Mouse (Mus musculus) left cerebral cortex, postnatal 25 days (tissue): Measurements from ENCODE around the gene Pgam1. TPM values are rescaled to one million over a fixed set of nuclear protein-coding genes. Genes with fewer than 3 reads are reported as not detected.
"Not testable (repeated sequence)": the region's sequence is repeated elsewhere in the genome, so short reads cannot be mapped to it uniquely, and the experiment has no call there.

Source experiments
- DNase-seq, 2 experiments: peaks; one replicate each; pipeline ENCODE4 v3.0.0; 2022; ENCODE audit warnings: low spot score in 2 of 2, mixed read lengths in 1 of 2
- intact Hi-C: fragments of 180-260 bp; cut with DNase I; formaldehyde crosslinking; loops from one replicate; pipeline ENCODE4 v1.15.1; 2025
- total RNA-seq, 2 experiments: library from RNA; stranded (reverse); gene quantifications; 2 replicates each; pipeline ENCODE4 v1.2.3; 2021

The Pgam1 gene
- total RNA-seq, 2 experiments from 2014 or later, result 574 to 598 TPM

- peak in 1 of 2 experiments; percentile 14 for DNase-seq
These were observed 4.5 kb upstream of the Pgam1 start for GRCm38 (mm10) chr19:41907079-41907760.

DNA sequence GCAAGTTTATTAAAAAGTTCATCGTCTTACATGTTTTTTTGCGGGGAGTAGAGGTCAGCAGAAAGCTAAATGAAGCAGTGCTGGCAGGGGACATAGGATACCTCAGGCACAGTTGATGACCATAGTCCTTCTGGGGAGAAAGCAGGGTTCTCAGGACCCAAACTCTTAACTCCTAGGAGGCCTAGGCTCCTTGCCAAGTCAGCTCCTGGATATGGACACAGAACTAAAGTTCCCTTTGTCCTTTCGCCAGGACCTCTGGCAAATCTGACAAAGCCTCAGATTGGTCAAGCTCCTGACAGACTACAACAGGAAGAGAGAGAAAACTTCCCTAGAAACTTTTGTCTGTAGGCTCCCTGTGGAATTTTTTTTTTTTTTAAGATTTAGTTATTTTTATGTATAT is 3.0 kb upstream of the Pgam1 start:
- intact Hi-C loops, result no loop called here
- DNase-seq, result no peak

More at GRCm38 (mm10) chr19:41907079-41907760, 4.5 kb upstream of the Pgam1 start:
- intact Hi-C loops, result no loop called here

DNA sequence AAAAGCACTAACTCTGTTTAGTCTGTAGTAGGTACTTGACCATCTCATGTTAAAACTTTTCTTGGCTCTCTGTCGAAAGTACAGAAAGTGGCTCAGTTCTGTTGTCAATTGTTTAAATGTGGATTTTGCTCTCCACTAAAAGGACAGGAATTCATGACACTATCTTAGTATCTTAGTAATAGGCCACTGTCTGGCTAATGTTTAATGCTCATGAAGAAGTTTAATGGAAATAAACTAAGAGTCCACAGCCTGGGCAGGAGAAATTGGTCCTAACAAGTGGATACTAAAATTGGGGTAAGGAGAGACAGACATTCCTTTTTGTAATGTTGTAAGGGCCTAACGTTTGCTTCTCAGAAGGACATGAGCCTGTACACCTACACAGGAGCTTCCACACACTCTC is 1.3 kb upstream of the Pgam1 start:
- intact Hi-C loops, result no loop called here
- DNase-seq, result no peak

DNA sequence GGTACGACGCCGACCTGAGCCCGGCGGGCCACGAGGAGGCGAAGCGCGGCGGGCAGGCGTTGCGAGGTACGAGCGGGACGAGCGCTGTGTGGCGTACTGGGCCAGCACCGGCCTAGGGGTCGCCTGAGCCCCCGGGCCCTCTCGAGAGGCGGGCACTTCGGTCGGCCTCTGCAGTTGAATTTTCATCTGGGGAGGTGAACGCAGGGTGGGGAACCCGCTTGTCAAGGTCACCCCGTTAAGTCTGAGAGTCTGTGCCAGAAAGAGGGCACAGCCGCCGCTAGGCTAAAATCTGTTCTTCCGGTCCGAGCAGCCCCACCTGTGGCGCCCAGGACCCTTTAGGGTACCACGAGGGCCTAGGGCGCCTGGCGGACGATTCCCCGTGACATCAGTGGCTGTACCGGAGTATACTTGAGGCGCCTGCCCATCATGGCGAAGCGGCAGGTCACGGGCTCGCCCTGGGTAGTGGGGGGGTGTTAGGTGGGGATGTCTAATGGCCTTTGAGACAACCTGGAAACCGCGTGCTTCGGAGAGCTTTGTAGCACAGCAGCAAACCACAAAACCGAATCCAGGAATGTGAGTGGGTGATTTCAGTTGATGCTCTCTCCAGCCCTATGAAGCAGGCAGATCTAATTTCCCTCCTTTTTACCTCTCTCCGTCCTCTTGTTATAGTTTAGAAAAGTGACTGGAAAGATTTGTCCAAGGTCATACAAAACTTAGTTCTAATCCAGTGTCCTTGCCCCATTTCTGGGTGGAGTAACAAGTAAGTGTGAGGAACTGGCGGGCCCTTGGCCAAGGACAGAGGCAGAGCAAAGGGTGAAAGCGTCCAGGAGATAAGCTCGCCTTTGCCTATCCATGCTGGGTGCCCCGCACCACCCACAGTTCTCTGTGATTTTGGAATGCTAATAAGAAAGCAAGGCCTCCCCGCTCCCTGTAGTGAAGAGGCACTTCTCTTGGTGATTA is 678 bp downstream of the Pgam1 start:
- peak in 1 of 2 experiments; percentile 25 for DNase-seq
- intact Hi-C loops, result no loop called here

DNA sequence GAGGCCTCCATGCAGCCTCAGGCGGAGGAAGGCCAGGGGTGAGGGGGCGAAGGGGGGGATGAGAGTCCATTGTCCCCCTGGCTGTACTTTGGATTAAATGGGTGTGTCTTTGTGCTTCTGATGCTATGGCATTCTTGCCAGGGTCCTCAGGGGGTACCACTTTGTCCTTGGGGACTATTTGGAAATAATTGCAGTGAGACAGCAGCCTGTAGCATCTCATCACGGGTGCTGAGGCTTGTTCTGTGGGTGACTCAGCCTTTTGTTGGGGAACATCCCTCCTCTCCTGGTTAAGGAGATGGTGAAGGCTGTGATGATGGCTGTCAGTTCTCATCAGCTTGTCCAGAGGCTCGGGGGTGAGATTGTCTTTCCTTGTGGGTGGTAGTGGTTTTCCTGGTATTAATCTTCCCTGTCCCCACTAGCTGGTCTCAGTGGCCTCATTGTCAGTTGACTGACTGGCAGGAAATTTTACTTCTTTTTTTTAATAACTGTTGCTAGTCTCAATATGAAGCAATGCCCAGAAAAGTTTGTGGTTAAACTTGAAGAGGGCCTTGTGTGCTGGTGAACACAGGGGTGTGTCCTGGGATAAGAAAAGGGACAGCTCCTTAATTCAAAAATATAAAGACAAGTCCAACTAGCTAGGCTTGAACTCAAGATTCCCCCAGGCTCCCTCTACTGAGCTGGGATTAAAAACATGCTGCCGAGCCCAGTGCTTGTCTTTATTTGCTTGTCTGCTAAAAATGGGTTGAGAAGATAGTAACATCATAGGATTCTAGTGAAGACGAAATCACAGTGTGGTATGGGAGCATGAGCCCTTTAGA is 2.3 kb downstream of the Pgam1 start:
- no peak for DNase-seq
- intact Hi-C loops, result no loop called here

- intact Hi-C loops, DNase-seq: not testable (repeated sequence)
These were observed 2.8 kb downstream of the Pgam1 start for GRCm38 (mm10) chr19:41914592-41914882.

DNA sequence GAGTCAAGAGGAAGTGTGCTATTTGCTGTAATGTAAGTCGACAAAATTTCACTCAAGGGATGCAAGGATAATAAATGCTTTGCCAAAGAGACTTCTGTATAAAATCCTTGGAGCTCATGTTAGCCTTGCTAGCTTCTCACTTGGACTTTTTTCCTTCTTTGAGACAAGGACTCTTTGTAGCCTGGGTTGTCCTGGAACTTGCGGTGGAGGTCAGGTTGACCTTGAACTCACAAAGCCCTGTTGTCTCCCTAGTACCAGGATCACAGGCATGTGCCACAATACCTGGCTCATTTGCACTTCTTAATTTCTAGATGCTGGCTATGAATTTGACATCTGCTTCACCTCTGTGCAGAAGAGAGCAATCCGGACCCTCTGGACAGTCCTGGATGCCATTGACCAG is 3.6 kb downstream of the Pgam1 start:
- DNase-seq, result no peak

DNA sequence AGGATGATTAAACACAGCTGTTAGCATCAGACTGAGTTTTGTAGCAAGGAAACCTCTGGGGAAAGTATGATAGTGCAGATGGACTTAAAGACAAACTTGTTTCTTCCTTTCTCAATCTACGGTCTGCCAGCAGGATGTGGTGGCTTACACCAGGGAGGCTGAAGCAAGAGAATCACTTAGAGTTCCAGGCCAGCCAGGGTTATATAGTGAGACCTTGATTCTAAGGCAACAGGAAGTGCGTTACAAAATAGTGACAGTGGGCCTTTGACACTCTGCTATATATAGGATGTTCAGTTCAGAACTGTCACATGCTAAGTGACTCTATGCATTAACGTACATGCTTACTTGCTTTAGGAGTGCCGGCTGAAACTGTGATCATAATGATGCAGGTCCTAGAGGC is 5.1 kb downstream of the Pgam1 start:
- DNase-seq, result no peak
- intact Hi-C loops, result no loop called here

More for the DNA sequence above, 3.6 kb downstream of the Pgam1 start:
- intact Hi-C loops, result no loop called here

GRCm38 (mm10) chr19:41919471-41919870 is 7.7 kb downstream of the Pgam1 start:
- intact Hi-C loops, result no loop called here
- DNase-seq, result no peak

- DNase-seq, result no peak
- intact Hi-C loops, result no loop called here
These were observed 8.8 kb downstream of the Pgam1 start for GRCm38 (mm10) chr19:41920412-41921067.

GRCm38 (mm10) chr19:41932686-41933085 is 21.0 kb downstream of the Pgam1 start:
- intact Hi-C loops, result loop anchor here (5.0 kb wide), 1 partner anchor 100 kb away; no protein-coding TSS in a partner anchor
- no peak for DNase-seq

GRCm38 (mm10) chr19:41933179-41934086 is 21.7 kb downstream of the Pgam1 start, which contains the start of the genes Exosc1 and Zdhhc16:
Gene Exosc1, minus strand, starts transcription at chr19:41933423.
Gene Zdhhc16, plus strand, starts transcription at chr19:41933480.
- peak; percentile 99 to 100 for DNase-seq
- intact Hi-C loops, result loop anchor here (5.0 kb wide), 1 partner anchor 99 kb away; no protein-coding TSS in a partner anchor

GRCm38 (mm10) chr19:41934124-41934523 is 22.4 kb downstream of the Pgam1 start:
- intact Hi-C loops, result loop anchor here (5.0 kb wide), 1 partner anchor 98 kb away; no protein-coding TSS in a partner anchor
- DNase-seq, result no peak

- intact Hi-C loops, result no loop called here
- DNase-seq, result no peak
These were observed 24.2 kb downstream of the Pgam1 start for GRCm38 (mm10) chr19:41935921-41936320.

GRCm38 (mm10) chr19:41938539-41938938 is 26.8 kb downstream of the Pgam1 start:
- intact Hi-C loops, result no loop called here
- no peak for DNase-seq

- DNase-seq, result no peak
- intact Hi-C loops, result no loop called here
These were observed 32.1 kb downstream of the Pgam1 start for GRCm38 (mm10) chr19:41943841-41944240.

DNA sequence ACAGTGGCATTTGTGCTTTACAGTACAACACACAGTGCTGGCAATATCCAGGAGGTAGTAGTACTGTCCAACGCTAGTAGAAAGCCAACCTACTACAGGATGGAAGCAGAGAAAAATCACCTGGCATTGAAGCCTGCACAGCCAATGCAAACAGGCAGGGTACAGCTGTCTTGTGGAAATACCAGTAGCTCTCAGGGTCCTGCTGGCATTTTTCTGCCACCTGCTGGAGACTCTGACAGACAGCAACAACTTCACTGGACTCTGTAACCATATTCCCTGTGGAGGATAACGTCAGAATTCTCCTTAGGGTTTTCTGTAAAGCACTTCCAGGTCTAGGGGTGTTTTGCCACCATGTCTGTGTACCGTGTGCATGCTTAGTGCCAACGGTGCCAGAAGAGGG is 40.6 kb downstream of the Pgam1 start:
- DNase-seq, result peak in 1 of 2 experiments; percentile 43
- intact Hi-C loops, result no loop called here

- peak in 1 of 2 experiments; percentile 41 for DNase-seq
These were observed 41.9 kb downstream of the Pgam1 start for GRCm38 (mm10) chr19:41953574-41953973.

More at GRCm38 (mm10) chr19:41953574-41953973, 41.9 kb downstream of the Pgam1 start:
- intact Hi-C loops, result no loop called here
